Mouse (Mus musculus) bone marrow macrophage, adult 2 months (primary cell): ENCODE data around the gene Eaf2.

ENCODE experiments used
- CTCF ChIP-seq: IDR thresholded peaks from 2 replicates; pipeline ENCODE4 v1.5.1; 2012; ENCODE audit warnings: low read depth, mild to moderate bottlenecking, low read length, moderate library complexity
- POLR2A ChIP-seq: IDR thresholded peaks from 2 replicates; pipeline ENCODE4 v1.6.1; 2012; ENCODE audit warnings: mild to moderate bottlenecking, low read depth, low read length, borderline replicate concordance

GRCm38 (mm10) chr16:36896712-36897111 is 21.9 kb upstream of the Eaf2 start:
- TF ChIP-seq CTCF = no peak
- no peak for TF ChIP-seq POLR2A
